Mouse (Mus musculus) layer of hippocampus, postnatal 10 days (tissue): ENCODE measurements at regions not wholly inside any gene's neighbourhood (a gene's known extent, or its start where the extent isn't known, plus 50 kb on each side); places are given as distances from the start of the nearest gene placed in this dataset.

Experiments
- DNase-seq, 2 experiments: peaks; one replicate each; pipeline ENCODE4 v3.0.0; 2021; ENCODE audit warnings: low spot score in 2 of 2

- peak in 1 of 2 experiments; percentile 11 for DNase-seq
Observed at GRCm38 (mm10) chr16:71622664-71623063, 685.4 kb upstream of the Robo1 start.

- DNase-seq = no peak
Observed at GRCm38 (mm10) chr16:71640361-71640760, 667.7 kb upstream of the Robo1 start.

- DNase-seq = peak; percentile 7 to 30
Observed at GRCm38 (mm10) chr16:71643223-71643622, 664.9 kb upstream of the Robo1 start.

GRCm38 (mm10) chr16:71678075-71678701 lies 629.9 kb upstream of the Robo1 start:
- peak in 1 of 2 experiments; percentile 12 for DNase-seq

- no peak for DNase-seq
Observed at GRCm38 (mm10) chr16:71693464-71693863, 614.6 kb upstream of the Robo1 start.

- no peak for DNase-seq
Observed at GRCm38 (mm10) chr16:71705846-71706245, 602.3 kb upstream of the Robo1 start.

GRCm38 (mm10) chr16:71709684-71710083 lies 598.4 kb upstream of the Robo1 start:
- no peak for DNase-seq

GRCm38 (mm10) chr16:71711879-71712278 lies 596.2 kb upstream of the Robo1 start:
- no peak for DNase-seq

- DNase-seq = no peak
Observed at GRCm38 (mm10) chr16:71717207-71717606, 590.9 kb upstream of the Robo1 start.

GRCm38 (mm10) chr16:71724898-71725297 lies 583.2 kb upstream of the Robo1 start:
- DNase-seq = no peak

GRCm38 (mm10) chr16:71737941-71738340 lies 570.2 kb upstream of the Robo1 start:
- no peak for DNase-seq

GRCm38 (mm10) chr16:71739104-71739503 lies 569.0 kb upstream of the Robo1 start:
- no peak for DNase-seq

GRCm38 (mm10) chr16:71780945-71781344 lies 527.2 kb upstream of the Robo1 start:
- DNase-seq = no peak

GRCm38 (mm10) chr16:71812840-71813239 lies 495.3 kb upstream of the Robo1 start:
- DNase-seq = no peak

- no peak for DNase-seq
Observed at GRCm38 (mm10) chr16:71835325-71835724, 472.8 kb upstream of the Robo1 start.

GRCm38 (mm10) chr16:71850097-71850496 lies 458.0 kb upstream of the Robo1 start:
- DNase-seq = no peak

GRCm38 (mm10) chr16:71851590-71852190 lies 456.4 kb upstream of the Robo1 start:
- DNase-seq = no peak

- DNase-seq = no peak
Observed at GRCm38 (mm10) chr16:71857877-71858276, 450.2 kb upstream of the Robo1 start.

- no peak for DNase-seq
Observed at GRCm38 (mm10) chr16:71860205-71860604, 447.9 kb upstream of the Robo1 start.

GRCm38 (mm10) chr16:71885701-71886100 lies 422.4 kb upstream of the Robo1 start:
- DNase-seq = no peak

GRCm38 (mm10) chr16:71889679-71890078 lies 418.4 kb upstream of the Robo1 start:
- DNase-seq = no peak

GRCm38 (mm10) chr16:71923111-71923510 lies 385.0 kb upstream of the Robo1 start:
- DNase-seq = no peak

- no peak for DNase-seq
Observed at GRCm38 (mm10) chr16:71944165-71944564, 363.9 kb upstream of the Robo1 start.
